In genomic region chrX:99016987-99017386, GRCm38 (mm10) we compare ENCODE assay signal across 20 mouse cellular contexts.
"Had no signal": no experiment of that assay in that cellular context is flagged by ENCODE, and none has a peak within 500 bp of the region (broad histone marks: within the 10 kb centered on the region; RNA-seq: fewer than 3 reads in every experiment).

No protein-coding gene starts in this region.

- H3K27me3 ChIP-seq: neural tube, embryonic 12.5 days had no signal

- H3K9ac ChIP-seq: limb, embryonic 13.5 days; liver, embryonic 12.5 days; liver, embryonic 15.5 days; lung, embryonic 14.5 days; midbrain, embryonic 12.5 days; midbrain, embryonic 15.5 days; neural tube, embryonic 12.5 days; neural tube, embryonic 15.5 days had no signal

- ATAC-seq: liver, embryonic 12.5 days; midbrain, embryonic 15.5 days had no signal

- H3K4me2 ChIP-seq: limb, embryonic 13.5 days; liver, embryonic 12.5 days; liver, embryonic 15.5 days; lung, embryonic 14.5 days; midbrain, embryonic 12.5 days; midbrain, embryonic 15.5 days; neural tube, embryonic 12.5 days; neural tube, embryonic 15.5 days had no signal

- H3K27ac ChIP-seq: limb, embryonic 10.5 days; limb, embryonic 13.5 days; liver, embryonic 12.5 days; liver, embryonic 15.5 days; midbrain, embryonic 12.5 days; midbrain, embryonic 15.5 days; neural tube, embryonic 12.5 days; neural tube, embryonic 15.5 days; stomach, postnatal 0 days had no signal

- H3K9me3 ChIP-seq: limb, embryonic 10.5 days; limb, embryonic 13.5 days; liver, embryonic 12.5 days; liver, embryonic 15.5 days; midbrain, embryonic 12.5 days; midbrain, embryonic 15.5 days; neural tube, embryonic 12.5 days; neural tube, embryonic 15.5 days had no signal

- H3K4me1 ChIP-seq: liver, embryonic 12.5 days; liver, embryonic 15.5 days; midbrain, embryonic 15.5 days; neural tube, embryonic 12.5 days; neural tube, embryonic 15.5 days had no signal

- DNase-seq: kidney, adult 18-20 months; kidney, adult 9 months; kidney, postnatal 14 days; kidney, postnatal 4 days; liver; lung, embryonic 14.5 days; right cerebral cortex, adult 18-20 months; right cerebral cortex, postnatal 14 days; right cerebral cortex, postnatal 4 days; thymus, adult 18-20 months; thymus, postnatal 36 days had no signal

- H3K36me3 ChIP-seq: limb, embryonic 10.5 days; limb, embryonic 13.5 days; liver, embryonic 12.5 days; liver, embryonic 15.5 days; midbrain, embryonic 12.5 days; midbrain, embryonic 15.5 days; neural tube, embryonic 12.5 days; neural tube, embryonic 15.5 days had no signal

- H3K4me3 ChIP-seq: limb, embryonic 10.5 days; limb, embryonic 13.5 days; liver, embryonic 12.5 days; liver, embryonic 15.5 days; midbrain, embryonic 12.5 days; midbrain, embryonic 15.5 days; neural tube, embryonic 12.5 days; neural tube, embryonic 15.5 days had no signal
